Mouse (Mus musculus) liver, embryonic 14.5 days (tissue): ENCODE data around the gene Qsox1.

Experiments
- CTCF ChIP-seq: IDR thresholded peaks from 2 replicates; pipeline ENCODE4 v1.5.1; 2016; ENCODE audit warnings: antibody characterized with exemption, low read depth, control low read depth
- EP300 ChIP-seq: IDR thresholded peaks from 2 replicates; pipeline ENCODE4 v1.6.1; 2016; ENCODE audit warnings: antibody characterized with exemption, low read depth

GRCm38 (mm10) chr1:155729113-155729795 lies 83.4 kb downstream of the Qsox1 start:
- TF ChIP-seq CTCF (no peak), EP300 (no peak)
